Mouse (Mus musculus): Measurements from ENCODE around the gene Def6. TPM values are rescaled to one million over a fixed set of nuclear protein-coding genes. Genes with fewer than 3 reads are reported as not detected.

Gene Def6
- total and polyA plus RNA-seq, 2 experiments from 2014 or later = 7.8 to 13.0 TPM

GRCm38 (mm10) chr17:28256651-28257328, 49.2 kb downstream of the Def6 start:
- H3K4me2 ChIP-seq (ENCODE audit: low read depth, low read length) = no peak overlapping the region
- no peaks in the 10 kb centered on the region for H3K9me3 ChIP-seq (ENCODE audit: low read length)
- no peak overlapping the region for H3K9ac ChIP-seq (replicated peaks; ENCODE audit: low read length)
- H3K4me1 ChIP-seq (ENCODE audit: insufficient read depth, low read length) = peaks cover 8% of the 10 kb centered on the region
- no peaks in the 10 kb centered on the region for H3K36me3 ChIP-seq (ENCODE audit: insufficient read depth, low read length)
- H3K4me3 ChIP-seq (ENCODE audit: low read length) = no peak overlapping the region
- TF ChIP-seq CTCF (IDR thresholded peaks at IDR 0.05; ENCODE audit: low read depth) = no peak
- ATAC-seq = no peak
- 64% methylated on average over 13 of the region's 13 CpGs for WGBS
- no peaks in the 10 kb centered on the region for H3K27me3 ChIP-seq (ENCODE audit: insufficient read depth, low read length)
- H3K27ac ChIP-seq = peak overlapping the region; percentile 22; the same call in 1 of the 2 replicates
- no peak for DNase-seq (ENCODE audit: low spot score)

GRCm38 (mm10) chr17:28258325-28258724, 50.7 kb downstream of the Def6 start:
- Histone ChIP-seq H3K4me3 (ENCODE audit: low read length) (no peak overlapping the region), H3K36me3 (ENCODE audit: insufficient read depth, low read length) (no peaks in the 10 kb centered on the region), H3K9me3 (ENCODE audit: low read length) (no peaks in the 10 kb centered on the region), H3K4me1 (ENCODE audit: insufficient read depth, low read length) (peaks cover 5% of the 10 kb centered on the region; the same call in 1 of the 2 replicates), H3K9ac (replicated peaks; ENCODE audit: low read length) (no peak overlapping the region), H3K27ac (no peak overlapping the region), H3K27me3 (ENCODE audit: insufficient read depth, low read length) (no peaks in the 10 kb centered on the region), H3K4me2 (ENCODE audit: low read depth, low read length) (no peak overlapping the region)
- TF ChIP-seq CTCF (IDR thresholded peaks at IDR 0.05; ENCODE audit: low read depth) = no peak
- no peak for ATAC-seq
- no peak for DNase-seq (ENCODE audit: low spot score)
- WGBS = 82% methylated on average over 9 of the region's 9 CpGs

- Histone ChIP-seq H3K9ac (replicated peaks; ENCODE audit: low read length) (no peak overlapping the region), H3K4me2 (ENCODE audit: low read depth, low read length) (no peak overlapping the region), H3K27me3 (ENCODE audit: insufficient read depth, low read length) (no peaks in the 10 kb centered on the region), H3K4me3 (ENCODE audit: low read length) (no peak overlapping the region), H3K4me1 (ENCODE audit: insufficient read depth, low read length) (peaks cover 5% of the 10 kb centered on the region; the same call in 1 of the 2 replicates), H3K36me3 (ENCODE audit: insufficient read depth, low read length) (no peaks in the 10 kb centered on the region), H3K9me3 (ENCODE audit: low read length) (no peaks in the 10 kb centered on the region), H3K27ac (no peak overlapping the region)
- DNase-seq (ENCODE audit: low spot score) = no peak
- WGBS = 76% methylated on average over 16 of the region's 16 CpGs
- ATAC-seq = no peak
- peak; percentile 52 for TF ChIP-seq CTCF (IDR thresholded peaks at IDR 0.05; ENCODE audit: low read depth)
These were observed 52.4 kb downstream of the Def6 start for GRCm38 (mm10) chr17:28259890-28260542.

GRCm38 (mm10) chr17:28260543-28260909, 52.9 kb downstream of the Def6 start:
- no peak overlapping the region for H3K9ac ChIP-seq (replicated peaks; ENCODE audit: low read length)

GRCm38 (mm10) chr17:28261795-28262194, 54.2 kb downstream of the Def6 start:
- Histone ChIP-seq H3K4me3 (ENCODE audit: low read length) (no peak overlapping the region), H3K27ac (no peak overlapping the region)

More at GRCm38 (mm10) chr17:28260543-28260909, 52.9 kb downstream of the Def6 start:
- DNase-seq (ENCODE audit: low spot score) (no peak), ATAC-seq (no peak)
- Histone ChIP-seq H3K27ac (no peak overlapping the region), H3K27me3 (ENCODE audit: insufficient read depth, low read length) (no peaks in the 10 kb centered on the region), H3K36me3 (ENCODE audit: insufficient read depth, low read length) (no peaks in the 10 kb centered on the region), H3K9me3 (ENCODE audit: low read length) (no peaks in the 10 kb centered on the region), H3K4me2 (ENCODE audit: low read depth, low read length) (no peak overlapping the region), H3K4me1 (ENCODE audit: insufficient read depth, low read length) (peaks cover 5% of the 10 kb centered on the region; the same call in 1 of the 2 replicates), H3K4me3 (ENCODE audit: low read length) (no peak overlapping the region)
- 90% methylated on average over 9 of the region's 9 CpGs for WGBS
- no peak for TF ChIP-seq CTCF (IDR thresholded peaks at IDR 0.05; ENCODE audit: low read depth)

GRCm38 (mm10) chr17:28263181-28263894, 55.8 kb downstream of the Def6 start:
- Histone ChIP-seq H3K9ac (replicated peaks; ENCODE audit: low read length) (no peak overlapping the region), H3K4me1 (ENCODE audit: insufficient read depth, low read length) (no peaks in the 10 kb centered on the region), H3K9me3 (ENCODE audit: low read length) (no peaks in the 10 kb centered on the region), H3K36me3 (ENCODE audit: insufficient read depth, low read length) (no peaks in the 10 kb centered on the region), H3K27ac (no peak overlapping the region), H3K4me2 (ENCODE audit: low read depth, low read length) (no peak overlapping the region), H3K27me3 (ENCODE audit: insufficient read depth, low read length) (no peaks in the 10 kb centered on the region), H3K4me3 (ENCODE audit: low read length) (no peak overlapping the region)
- peak; percentile 42; the same call in 1 of the 2 replicates for ATAC-seq
- TF ChIP-seq CTCF (IDR thresholded peaks at IDR 0.05; ENCODE audit: low read depth) = no peak
- WGBS = 61% methylated on average over 13 of the region's 13 CpGs
- no peak for DNase-seq (ENCODE audit: low spot score)

More at GRCm38 (mm10) chr17:28261795-28262194, 54.2 kb downstream of the Def6 start:
- Histone ChIP-seq H3K36me3 (ENCODE audit: insufficient read depth, low read length) (no peaks in the 10 kb centered on the region), H3K9ac (replicated peaks; ENCODE audit: low read length) (no peak overlapping the region), H3K4me2 (ENCODE audit: low read depth, low read length) (no peak overlapping the region), H3K9me3 (ENCODE audit: low read length) (no peaks in the 10 kb centered on the region), H3K4me1 (ENCODE audit: insufficient read depth, low read length) (no peaks in the 10 kb centered on the region; the same call in 1 of the 2 replicates), H3K27me3 (ENCODE audit: insufficient read depth, low read length) (no peaks in the 10 kb centered on the region)
- DNase-seq (ENCODE audit: low spot score) (no peak), ATAC-seq (no peak)
- no peak for TF ChIP-seq CTCF (IDR thresholded peaks at IDR 0.05; ENCODE audit: low read depth)
- 71% methylated on average over 6 of the region's 11 CpGs for WGBS

Measured in hindbrain, postnatal 0 days (tissue).